Mouse (Mus musculus): ENCODE data around the gene Tbrg4. TPM values are rescaled to one million over a fixed set of nuclear protein-coding genes. Genes with fewer than 3 reads are reported as not detected.

The Tbrg4 gene
- total RNA-seq, 2 experiments from 2014 or later: 62.9 to 64.4 TPM

DNA sequence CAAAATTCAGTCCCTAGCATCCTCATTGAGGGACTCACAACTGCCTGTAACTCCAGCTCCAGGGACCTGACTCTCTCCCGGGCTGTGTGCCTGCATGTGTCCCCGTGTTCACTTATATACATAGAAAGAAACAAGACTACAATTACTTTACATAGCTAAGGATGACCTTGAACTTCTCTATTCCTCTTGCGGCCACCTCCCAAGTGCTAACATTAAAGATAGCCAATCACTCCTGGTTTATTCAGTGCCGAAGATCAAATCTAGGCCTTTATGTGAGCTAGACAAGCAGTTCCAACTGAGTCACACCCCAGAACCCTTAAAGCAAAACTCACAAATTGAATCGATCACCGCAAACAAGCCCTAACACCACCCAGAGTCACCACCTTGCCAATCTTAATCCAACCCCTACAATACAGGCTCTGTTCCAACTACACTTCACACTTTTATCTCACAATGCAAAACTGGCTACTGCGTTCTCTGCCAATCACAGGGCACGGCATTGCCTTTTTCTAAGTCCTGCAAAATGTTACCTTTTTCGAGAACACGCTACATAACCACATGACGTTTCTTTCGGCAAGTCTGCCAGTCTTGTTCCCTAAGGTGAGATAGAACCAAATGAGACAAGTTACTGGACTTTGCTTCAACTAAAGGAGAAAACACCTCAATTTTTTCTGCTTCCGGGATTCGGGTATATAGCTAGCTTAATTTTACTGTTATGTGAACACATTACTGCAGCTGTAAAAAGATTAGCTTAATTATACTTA, 1.1 kb downstream of the Tbrg4 start:
- no peak for DNase-seq (ENCODE audit: low spot score)

DNA sequence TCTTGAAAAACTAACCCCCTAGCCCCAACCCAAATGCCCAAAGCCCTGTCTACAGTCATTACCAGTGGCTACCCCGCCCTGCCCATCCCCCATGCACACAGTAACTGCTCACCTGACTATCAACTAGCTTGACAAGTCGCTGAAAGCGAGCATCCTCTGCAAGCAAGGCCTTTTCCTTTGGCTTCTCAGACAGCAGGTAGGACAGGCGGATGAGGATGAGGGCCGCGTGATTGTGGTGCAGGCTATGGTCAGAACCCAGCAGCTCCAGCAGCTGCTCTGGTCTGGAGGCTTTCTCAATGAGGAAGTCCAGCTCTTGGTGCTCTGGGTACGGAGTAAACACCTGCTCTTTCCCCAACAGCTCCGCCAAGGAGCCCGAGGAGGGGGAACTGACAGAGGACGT, 2.2 kb downstream of the Tbrg4 start:
- DNase-seq (ENCODE audit: low spot score): no peak

DNA sequence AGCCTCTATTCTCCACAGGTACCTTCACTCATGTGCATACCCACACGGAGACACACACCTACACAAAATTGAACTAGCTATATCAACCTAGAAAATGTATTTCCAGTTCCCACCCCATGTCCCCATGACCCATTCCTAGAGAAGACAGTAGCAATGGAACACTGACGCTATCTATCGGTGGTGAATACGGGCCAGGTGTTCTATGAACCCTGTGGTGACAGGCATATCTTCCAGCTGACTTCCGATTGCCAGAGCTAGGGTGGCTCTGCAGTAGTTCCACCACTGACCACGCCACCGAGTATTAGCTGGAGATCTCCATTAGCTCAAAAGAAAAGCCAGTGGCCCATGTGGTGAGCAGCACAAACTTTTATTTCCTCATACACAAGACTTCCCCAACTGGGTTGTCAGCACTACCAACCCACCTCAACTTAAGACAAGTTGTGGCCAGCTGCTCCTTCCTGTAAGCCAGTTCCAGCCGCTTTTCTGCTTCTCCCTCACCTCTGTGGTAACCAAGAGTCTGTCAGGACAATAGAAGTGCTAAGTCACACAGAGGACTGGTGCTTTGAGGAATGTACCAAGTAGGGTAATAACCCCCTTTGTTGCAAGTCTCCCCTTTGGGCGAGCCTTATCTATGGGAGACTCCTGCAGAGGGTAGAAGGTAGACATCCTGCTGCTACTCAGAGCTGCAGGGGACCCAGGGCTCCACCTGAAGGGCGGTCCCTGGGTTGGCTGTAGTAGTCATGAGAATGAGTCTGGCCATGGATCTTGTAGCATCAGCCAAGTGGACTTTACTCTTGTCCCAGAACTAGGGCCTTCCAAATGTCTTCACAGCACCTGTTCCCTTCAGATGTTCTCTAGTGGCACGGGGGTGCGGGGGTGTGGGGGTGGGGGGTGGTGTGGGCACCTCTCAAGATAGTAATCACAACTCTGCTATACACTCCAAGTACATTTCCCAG, 10.3 kb downstream of the Tbrg4 start:
- DNase-seq (ENCODE audit: low spot score): no peak

DNA sequence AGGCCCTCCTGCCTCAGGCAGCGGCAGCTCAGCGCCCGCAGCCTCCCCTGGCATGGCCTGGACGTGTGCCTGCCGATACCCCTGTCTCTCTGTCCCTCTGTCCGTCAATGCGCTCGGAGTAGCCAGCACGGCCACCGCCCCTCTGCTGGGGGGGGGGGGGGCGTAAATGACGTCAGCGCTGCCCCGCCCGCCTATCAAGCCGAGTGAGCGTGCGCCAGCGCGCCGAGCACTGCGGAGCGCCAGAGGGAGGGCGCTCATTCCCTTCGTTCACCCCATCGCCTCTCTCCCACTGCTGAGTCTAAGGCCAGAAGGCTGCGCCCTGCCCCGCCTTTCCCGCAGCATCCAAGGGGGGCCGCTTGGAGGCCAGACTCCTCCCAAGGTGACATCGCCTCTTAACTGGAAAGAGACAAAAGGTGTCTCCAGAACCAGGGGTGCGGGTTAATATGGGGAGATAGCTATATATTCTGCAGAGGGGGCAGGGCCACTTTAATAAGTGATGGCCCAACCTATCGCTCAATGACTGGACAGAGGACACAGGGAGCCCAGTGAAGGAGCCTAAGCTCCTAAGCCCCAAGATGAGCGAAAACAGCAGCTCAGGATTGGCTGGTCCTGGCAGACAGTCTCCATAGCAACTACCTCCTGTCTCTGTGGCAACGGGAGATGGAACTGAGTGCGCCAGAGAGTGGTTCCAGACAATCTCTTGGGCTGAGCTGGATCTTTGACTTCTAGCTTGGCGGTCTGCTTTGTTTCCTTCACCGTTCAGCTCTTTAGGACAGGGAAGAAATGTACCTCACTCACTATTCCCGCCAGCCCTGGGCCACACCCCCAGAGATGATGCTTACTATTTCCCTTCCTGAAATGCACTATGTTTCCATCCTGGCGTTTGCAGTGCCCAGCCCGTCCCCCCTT, 20.1 kb downstream of the Tbrg4 start, which contains the start of gene Nacad:
TSS of gene Nacad (minus strand) at position 563 of the 909 bp plus-strand sequence.
- DNase-seq (ENCODE audit: low spot score): no peak

DNA sequence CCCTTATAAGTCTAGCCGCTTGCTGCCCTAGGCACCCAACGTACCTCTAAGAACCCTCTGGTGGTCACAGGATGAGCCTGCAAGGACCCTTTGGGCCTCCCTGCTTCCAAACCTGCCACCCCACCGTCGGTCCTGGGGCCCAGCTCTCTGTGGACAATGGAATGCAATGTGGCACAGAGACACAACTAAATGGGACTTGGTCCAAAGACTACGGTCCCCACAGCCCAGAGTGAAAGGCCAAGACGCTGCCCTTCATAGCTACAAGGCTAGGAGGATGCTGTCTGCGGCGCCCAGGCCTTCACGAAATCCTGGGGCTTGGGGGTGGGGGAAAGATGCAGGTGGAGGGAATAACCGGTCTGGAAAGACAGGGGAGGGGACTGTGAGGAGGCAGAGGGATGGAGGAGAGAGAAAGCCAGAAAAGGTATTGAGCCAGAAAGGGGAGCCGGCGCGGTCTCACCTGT, 20.8 kb downstream of the Tbrg4 start:
- no peak for DNase-seq (ENCODE audit: low spot score)

DNA sequence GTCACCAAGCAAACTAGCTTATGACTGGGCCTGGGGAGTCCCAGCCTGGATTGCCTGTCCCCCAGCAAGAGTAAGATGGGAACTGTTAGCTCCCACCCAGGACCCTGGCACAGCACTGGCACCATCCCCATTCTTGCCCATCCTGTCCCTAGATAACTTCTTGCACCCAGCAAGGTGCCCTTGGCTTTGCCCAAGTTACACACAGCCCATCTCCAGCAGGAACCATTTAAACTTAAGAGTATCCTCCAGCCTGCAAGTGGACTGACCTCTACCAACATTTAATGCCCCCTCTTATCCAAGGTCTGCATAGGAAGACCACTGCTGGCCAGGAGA, 21.3 kb downstream of the Tbrg4 start:
- no peak for DNase-seq (ENCODE audit: low spot score)

DNA sequence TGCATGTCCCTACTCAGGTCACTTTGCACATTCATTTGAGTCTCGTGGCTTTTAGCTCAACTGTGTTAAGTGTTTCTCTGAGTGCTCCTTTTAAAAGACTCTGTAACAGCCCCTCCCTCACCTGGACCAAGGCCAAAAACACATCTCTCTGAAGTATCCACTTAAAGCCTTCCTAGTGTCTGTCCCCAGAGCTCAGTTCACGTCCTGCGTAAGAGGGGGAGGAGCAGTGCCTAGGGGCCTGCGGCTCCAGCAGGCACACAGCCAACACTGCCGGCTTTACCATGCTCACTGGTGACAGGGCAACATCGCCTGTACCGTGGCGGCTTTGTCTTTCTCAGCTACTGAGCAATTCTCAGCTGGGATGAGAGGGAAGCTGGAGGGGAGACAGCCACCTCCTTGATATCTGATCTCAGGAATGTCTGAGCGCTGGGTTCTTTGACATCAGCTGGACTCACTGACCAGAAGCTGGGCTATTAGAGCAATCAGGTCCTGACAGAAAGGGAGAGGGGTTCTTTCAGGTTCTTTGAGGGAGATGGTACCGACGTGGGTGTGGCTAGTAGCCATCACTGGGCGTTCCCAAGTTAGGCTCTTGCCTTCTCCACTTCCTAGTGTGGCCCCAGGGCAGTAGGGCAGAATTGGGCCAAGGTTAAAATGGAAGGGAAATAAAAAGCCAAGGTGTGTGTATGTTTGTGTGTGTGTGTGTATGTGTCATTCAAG, 21.8 kb downstream of the Tbrg4 start:
- no peak for DNase-seq (ENCODE audit: low spot score)

DNA sequence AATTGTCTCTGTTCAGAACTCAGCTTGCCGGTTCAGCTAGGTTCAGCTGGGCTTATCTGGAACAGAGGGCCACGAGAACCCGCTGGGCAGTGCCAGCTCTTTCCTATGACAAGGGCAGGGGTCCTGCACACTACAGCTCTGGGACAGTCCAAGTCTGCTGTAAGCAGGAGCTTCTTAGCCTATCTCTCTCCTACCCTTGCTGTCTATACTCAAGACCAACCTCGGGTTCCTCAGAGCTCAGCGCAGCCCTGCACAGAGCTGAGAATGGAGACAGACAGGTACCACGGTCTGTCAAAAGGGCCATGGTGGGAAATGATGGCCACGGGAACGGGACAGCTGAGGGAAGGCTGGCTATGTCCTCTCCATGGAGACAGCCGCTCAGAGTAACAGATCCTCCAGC, 22.6 kb downstream of the Tbrg4 start:
- no peak for DNase-seq (ENCODE audit: low spot score)

DNA sequence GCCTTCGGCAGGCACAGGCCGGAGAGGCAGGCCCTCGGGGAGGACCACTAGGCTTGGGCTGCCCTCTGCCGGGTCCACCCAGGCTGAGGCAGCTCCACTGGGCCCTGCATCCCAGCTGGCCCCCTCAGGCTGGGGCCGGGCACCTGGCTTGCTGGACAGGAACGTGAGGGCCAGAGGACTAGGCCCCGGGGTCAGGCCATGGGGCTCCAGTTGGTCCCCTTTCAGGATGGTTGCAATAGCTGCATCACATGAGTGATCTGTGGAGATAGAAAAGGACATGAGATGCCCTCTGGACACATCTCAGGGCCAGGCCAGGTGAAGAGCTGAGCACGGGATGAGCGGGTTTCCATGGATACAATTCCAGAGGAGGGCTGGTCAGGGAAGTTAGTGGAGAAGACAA, 23.2 kb downstream of the Tbrg4 start:
- DNase-seq (ENCODE audit: low spot score): no peak

DNA sequence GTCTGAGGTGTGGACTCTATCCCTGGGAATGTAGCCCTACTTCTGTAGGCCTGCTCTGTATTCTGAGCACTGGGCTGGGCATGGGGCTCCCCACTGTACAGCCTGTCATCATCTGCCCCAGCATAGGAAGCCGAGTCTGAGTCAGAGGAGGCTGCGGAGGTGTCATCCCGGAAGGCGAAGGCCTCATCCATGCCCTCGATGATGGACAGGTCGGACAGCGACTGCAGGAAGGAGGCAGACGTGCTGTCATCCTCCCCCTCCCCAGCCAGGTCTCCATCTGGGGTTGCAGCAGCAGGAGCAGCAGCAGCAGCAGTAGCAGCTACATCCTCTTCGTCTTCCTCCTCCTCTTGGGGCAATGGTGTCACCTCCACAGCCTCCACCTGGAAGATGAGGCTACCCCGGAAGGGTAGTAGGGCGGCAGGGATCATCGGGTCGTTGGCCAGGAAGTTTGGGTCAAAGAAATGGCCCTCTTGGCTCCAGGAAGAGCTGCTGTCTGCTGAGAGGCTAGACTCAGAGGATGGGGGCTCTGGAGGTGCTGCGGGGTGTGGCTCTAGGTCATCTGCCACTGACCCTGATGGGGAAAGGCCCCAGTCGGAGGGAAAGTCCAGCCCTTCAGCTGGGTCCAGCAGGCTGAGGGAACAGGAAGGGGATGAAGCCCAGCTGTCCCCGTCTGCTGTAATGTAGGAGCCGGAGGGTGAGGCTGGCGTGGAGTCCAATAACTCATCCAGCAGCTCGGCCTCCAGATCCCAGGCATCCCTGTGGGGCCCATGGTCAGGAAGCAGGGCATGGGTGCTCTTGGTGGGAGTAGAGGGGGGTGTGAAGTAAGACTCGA, 24.0 kb downstream of the Tbrg4 start:
- no peak for DNase-seq (ENCODE audit: low spot score)

DNA sequence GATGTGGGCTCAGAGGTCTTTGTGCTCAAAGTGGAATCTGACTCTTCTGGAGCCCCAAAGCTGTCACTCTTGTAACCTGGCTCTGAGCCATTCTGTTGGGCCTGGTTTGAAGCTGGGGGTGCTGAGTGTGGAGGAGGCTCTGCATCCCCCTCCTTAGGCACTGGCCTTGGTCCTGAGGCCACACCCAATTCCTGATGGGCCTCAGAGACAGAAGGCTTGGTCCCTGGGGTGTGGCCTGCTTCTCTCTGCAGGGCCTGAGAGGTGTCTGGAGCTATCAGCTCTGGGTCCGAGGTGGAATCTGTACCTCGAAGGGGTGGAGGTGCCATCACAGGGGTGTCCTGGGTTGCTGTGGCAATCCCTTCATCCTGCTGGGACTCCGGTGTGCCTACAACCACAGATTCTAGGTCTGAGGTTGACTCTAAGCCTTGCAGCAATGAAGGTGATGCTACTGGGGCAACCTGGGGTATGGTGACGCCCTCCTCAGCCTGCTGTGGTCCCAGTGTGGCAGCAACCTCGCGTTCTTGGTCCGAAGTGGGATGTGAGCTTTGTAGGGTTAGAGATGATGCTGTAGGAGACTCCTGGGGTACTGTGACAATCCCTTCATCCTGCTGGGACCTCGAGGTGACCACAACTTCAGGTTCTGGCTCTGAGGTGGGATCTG, 25.5 kb downstream of the Tbrg4 start:
- no peak for DNase-seq (ENCODE audit: low spot score)

DNA sequence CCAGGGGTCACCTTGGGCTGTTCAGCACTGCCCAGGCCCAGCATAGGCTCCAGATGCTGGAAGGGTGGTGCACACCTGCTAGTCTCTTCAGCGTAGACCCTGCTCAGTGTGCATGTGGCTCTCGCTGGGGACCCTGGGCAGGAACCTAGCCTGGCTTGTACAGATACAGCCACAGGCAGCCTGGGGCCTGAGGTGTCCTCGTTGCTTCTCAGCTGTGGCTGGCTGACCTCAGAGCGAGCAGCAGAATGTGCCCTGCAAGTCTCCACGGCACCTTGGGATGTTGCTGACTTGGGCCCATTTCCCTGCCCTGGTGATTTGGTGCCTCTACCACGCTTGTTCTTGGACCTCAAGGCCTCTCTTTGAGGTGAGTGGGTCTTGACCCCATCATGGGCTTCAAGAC, 26.0 kb downstream of the Tbrg4 start:
- no peak for DNase-seq (ENCODE audit: low spot score)

DNA sequence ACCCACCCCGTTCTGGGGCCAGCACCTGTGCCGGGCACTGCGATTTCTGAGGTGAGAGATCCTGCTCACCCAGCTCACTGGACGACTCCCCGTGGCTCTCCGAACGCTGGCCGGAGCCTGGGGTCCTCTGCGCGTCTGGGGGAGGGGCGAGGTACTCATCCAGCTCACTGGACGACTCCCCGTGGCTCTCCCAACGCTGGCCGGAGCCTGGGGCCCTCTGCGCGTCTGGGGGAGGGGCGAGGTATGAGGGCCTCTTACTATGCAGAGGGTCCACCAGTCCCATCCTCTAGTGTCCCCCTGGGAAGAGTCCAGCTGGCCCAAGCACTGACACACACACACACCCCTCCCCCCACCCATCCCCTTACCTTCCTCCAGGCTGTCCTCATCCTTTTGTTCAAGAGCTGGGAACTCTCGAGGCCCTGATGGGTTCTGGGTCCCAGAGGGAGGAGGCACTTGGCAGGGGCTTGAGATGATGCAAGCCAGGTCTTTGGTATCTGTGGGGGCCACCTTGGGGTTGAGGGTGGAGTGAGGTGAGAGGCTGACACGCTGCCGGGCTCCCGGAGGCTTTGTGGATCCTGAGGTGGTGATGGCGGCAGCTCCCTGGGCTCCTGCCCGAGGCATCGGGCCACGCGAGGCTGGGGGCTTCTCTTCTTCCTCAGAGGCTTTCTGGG, 26.7 kb downstream of the Tbrg4 start:
- no peak for DNase-seq (ENCODE audit: low spot score)

DNA sequence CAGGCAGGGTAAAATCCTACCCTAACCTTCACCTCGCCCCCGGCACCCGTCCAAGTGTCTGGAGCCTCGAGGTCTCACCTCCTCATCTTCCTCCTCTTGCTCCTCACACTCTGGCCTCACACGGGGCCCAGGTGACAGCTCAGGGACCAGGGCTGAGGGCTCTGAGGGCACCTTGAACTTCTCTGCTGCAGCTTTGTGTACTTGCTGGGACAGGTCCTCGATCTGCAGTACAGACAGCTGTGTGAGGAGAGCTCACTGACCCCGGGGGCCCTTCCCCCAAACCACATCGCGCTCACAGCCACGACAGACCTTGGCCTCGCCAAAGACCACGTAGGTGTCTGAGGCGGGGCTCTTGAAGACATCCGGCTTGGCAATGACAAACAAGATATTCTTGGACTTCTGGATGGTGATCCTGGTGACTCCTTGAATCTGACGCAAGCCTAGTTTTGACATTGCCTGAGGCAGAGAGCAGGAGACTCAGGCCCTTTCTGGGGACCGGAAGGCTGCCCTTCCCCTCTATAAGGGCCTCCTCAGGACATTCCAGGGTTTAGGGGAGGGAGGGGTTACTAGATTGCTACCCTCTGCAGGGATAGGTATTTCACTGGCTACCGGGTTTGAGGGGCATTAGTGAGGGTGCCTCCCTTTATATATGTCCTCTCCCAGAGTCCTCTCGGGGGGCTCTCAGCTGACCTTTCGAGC, 27.5 kb downstream of the Tbrg4 start:
- DNase-seq (ENCODE audit: low spot score): no peak

DNA sequence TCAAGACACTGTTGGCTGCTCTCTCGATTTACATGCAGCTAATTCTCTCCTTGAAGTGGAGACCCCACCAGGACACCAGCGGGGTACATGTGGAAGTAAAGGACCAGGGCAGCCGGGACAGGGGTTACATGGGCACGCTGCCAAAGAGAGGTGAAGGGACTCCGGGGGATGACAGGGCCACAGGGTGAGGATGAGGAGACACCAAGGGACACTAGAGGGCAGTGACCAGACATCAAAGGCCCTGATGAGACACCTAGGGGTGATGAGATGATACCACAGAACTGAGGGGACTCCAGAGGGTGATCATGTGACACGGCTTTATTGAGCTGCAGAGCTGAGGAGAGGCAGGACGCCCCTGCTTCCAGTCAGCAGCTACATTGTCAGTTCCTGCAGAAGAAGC, 28.3 kb downstream of the Tbrg4 start:
- no peak for DNase-seq (ENCODE audit: low spot score)

DNA sequence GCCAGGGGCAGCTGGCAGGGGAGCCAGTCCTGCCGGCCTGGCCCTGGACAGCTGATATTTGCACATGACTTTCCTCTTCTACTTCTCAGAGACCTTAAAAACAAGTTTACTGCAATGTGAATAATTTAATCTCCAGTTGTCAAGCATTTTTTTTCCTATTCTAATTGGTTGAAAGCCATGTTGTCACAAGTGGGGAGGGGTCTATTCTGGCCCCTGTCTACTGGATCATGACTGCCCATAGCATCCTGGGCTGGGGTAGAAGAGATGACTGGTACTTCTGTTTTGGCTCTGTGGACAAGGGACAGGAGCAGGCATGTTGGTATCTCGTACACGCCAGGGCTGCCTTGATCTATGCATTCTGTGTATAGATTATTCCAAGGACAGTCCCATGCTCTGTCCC, 29.3 kb downstream of the Tbrg4 start:
- DNase-seq (ENCODE audit: low spot score): no peak

DNA sequence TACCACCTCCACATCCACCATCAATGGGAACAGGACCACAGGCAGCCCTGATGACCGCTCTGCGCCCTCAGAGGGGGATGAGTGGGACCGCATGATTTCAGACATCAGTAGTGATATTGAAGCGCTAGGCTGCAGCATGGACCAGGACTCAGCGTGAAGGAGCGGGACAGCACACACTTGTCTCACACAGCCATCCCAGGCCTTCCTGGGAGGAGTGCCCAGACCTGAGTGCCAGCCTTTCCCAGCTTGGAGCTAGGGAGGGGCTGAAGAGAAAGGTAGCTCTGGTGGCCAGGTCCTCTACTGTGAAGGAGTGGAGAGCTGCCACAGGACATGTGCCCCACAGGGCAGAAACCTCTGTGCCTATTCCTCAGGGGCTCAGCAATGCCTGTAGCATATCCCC, 29.7 kb downstream of the Tbrg4 start:
- no peak for DNase-seq (ENCODE audit: low spot score)

DNA sequence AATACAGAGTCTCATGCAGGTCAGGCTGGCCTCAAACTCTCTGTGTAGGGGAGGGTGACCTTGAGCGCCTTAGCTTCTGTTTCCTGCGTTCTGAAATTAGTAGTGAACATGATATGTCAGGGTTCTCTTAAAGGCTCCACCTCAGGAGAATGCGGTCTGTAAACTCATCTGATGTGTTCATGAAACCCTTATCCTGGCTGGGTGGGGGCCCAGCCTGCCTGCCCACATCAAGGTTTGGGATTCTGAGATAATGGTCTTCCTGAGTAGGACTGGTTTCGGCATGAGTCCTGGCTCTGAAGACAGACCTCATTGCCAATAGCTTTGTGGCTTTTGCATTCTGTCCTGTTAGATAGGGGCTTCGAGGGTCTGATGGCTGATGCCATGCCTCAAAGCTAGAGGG, 30.5 kb downstream of the Tbrg4 start:
- no peak for DNase-seq (ENCODE audit: low spot score)
